In the genomic region with DNA sequence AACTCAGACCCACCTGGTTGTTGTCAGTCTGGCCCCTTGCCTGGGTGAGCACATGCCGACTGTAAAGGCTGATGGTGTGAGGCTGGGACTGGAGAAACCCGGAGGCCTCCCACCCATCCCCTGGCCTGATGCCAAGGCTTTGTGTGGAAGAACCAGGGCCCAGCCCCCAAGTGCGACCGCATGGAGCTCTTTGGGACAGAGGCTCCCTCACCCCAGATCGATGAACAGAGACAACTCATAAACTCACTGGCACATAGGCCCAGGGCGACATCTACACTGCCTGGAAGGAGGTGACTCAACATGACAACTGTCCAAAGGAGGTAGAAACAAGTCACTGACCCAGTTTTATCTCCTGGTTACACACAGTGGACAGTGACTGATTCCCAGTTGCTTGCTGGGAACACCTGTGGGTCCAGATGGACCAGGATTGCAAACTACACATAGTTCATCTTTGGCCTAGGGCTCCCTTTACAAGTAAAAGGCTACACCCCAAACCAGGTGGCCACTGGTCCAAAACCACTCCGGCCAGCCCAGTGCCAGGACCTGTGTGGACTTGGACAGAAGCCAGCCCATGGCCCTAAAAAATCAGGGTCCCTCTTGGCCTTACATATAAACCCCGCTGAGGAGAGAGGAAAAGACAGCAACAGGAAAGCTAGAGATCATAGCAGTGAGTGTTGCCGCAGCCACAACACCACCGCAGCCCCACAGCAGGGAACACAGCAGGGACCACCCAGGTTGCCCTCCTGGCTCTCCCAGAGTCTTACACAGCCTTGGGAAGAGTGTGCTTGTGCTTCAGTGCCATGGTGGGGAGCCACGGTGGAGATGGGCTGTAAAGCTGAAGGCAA, we compare ENCODE assay signal across 9 mouse cellular contexts.
DNase-seq lines count a peak whose midpoint lies in the region; ATAC-seq lines count a peak whose summit lies in the region.
"Had no signal": no experiment of that assay in that cellular context is flagged by ENCODE, and none has a peak within 500 bp of the region (broad histone marks: within the 10 kb centered on the region; RNA-seq: fewer than 3 reads in every experiment).

No protein-coding gene starts in this region.

- ATAC-seq in hindbrain, embryonic 11.5 days (ENCODE audit: low FRiP score) = no peak
- ATAC-seq in midbrain, embryonic 15.5 days (replicated peaks) = 0 out of 2 replicates have a peak, but pooled peaks have one; percentile 11
- no peak for ATAC-seq in midbrain, embryonic 11.5 days (ENCODE audit: low FRiP score)

- WGBS in hindbrain, embryonic 10.5 days = 75% methylated on average over 11 of the region's 11 CpGs
- WGBS in hindbrain, embryonic 11.5 days = 73% methylated on average over 11 of the region's 11 CpGs
- WGBS in midbrain, embryonic 15.5 days = 64% methylated on average over 11 of the region's 11 CpGs
- WGBS in midbrain, embryonic 11.5 days = 70% methylated on average over 11 of the region's 11 CpGs
- WGBS in limb, embryonic 10.5 days = 74% methylated on average over 11 of the region's 11 CpGs

- H3K36me3 ChIP-seq in hindbrain, embryonic 10.5 days = no peaks in the 10 kb centered on the region
- no peaks in the 10 kb centered on the region for H3K36me3 ChIP-seq in hindbrain, embryonic 11.5 days (ENCODE audit: control insufficient read depth, insufficient read depth, low read length)
- no peaks in the 10 kb centered on the region for H3K36me3 ChIP-seq in midbrain, embryonic 15.5 days (replicated peaks)
- no peaks in the 10 kb centered on the region for H3K36me3 ChIP-seq in midbrain, embryonic 11.5 days (ENCODE audit: control insufficient read depth, insufficient read depth, low read length)
- H3K36me3 ChIP-seq in limb, embryonic 10.5 days = no peaks in the 10 kb centered on the region
- H3K36me3 ChIP-seq: neural tube, embryonic 12.5 days had no signal

- H3K9me3 ChIP-seq in hindbrain, embryonic 10.5 days = no peaks in the 10 kb centered on the region
- no peaks in the 10 kb centered on the region for H3K9me3 ChIP-seq in hindbrain, embryonic 11.5 days (ENCODE audit: control insufficient read depth, low read length)
- no peaks in the 10 kb centered on the region for H3K9me3 ChIP-seq in midbrain, embryonic 15.5 days
- H3K9me3 ChIP-seq in midbrain, embryonic 11.5 days (ENCODE audit: control insufficient read depth, low read length) = no peaks in the 10 kb centered on the region
- H3K9me3 ChIP-seq in limb, embryonic 10.5 days (replicated peaks) = no peaks in the 10 kb centered on the region
- H3K9me3 ChIP-seq: neural tube, embryonic 12.5 days had no signal

- H3K4me2 ChIP-seq in hindbrain, embryonic 11.5 days (replicated peaks; ENCODE audit: low read depth, low read length) = no peak overlapping the region
- H3K4me2 ChIP-seq in midbrain, embryonic 15.5 days = no peak overlapping the region
- H3K4me2 ChIP-seq in midbrain, embryonic 11.5 days = no peak overlapping the region
- H3K4me2 ChIP-seq: neural tube, embryonic 12.5 days had no signal

- H3K27ac ChIP-seq in hindbrain, embryonic 10.5 days = 0 out of 2 replicates have a peak overlapping the region, but pooled peaks have one; percentile 46
- H3K27ac ChIP-seq in hindbrain, embryonic 11.5 days (ENCODE audit: low read depth, low read length) = no peak overlapping the region
- no peak overlapping the region for H3K27ac ChIP-seq in midbrain, embryonic 15.5 days
- H3K27ac ChIP-seq in midbrain, embryonic 11.5 days (ENCODE audit: low read depth, low read length) = no peak overlapping the region
- H3K27ac ChIP-seq in limb, embryonic 10.5 days = peak overlapping the region; percentile 42
- H3K27ac ChIP-seq: neural tube, embryonic 12.5 days had no signal

- peaks cover 11% of the 10 kb centered on the region for H3K4me1 ChIP-seq in hindbrain, embryonic 10.5 days (replicated peaks)
- H3K4me1 ChIP-seq in hindbrain, embryonic 11.5 days (replicated peaks; ENCODE audit: control insufficient read depth, insufficient read depth, low read length) = no peaks in the 10 kb centered on the region
- peaks cover 27% of the 10 kb centered on the region for H3K4me1 ChIP-seq in midbrain, embryonic 15.5 days
- no peaks in the 10 kb centered on the region; the same call in 1 of the 2 replicates for H3K4me1 ChIP-seq in midbrain, embryonic 11.5 days (ENCODE audit: control insufficient read depth, insufficient read depth, low read length)
- H3K4me1 ChIP-seq in limb, embryonic 10.5 days = peaks cover 32% of the 10 kb centered on the region

- no peaks in the 10 kb centered on the region for H3K27me3 ChIP-seq in hindbrain, embryonic 10.5 days (ENCODE audit: insufficient read depth, poor library complexity, severe bottlenecking)
- H3K27me3 ChIP-seq in hindbrain, embryonic 11.5 days (ENCODE audit: control insufficient read depth, insufficient read depth, low read length) = no peaks in the 10 kb centered on the region
- no peaks in the 10 kb centered on the region for H3K27me3 ChIP-seq in midbrain, embryonic 15.5 days (replicated peaks)
- no peaks in the 10 kb centered on the region for H3K27me3 ChIP-seq in midbrain, embryonic 11.5 days (ENCODE audit: control insufficient read depth, insufficient read depth, low read length)
- H3K27me3 ChIP-seq in limb, embryonic 10.5 days (ENCODE audit: low read depth, poor library complexity, severe bottlenecking) = no peaks in the 10 kb centered on the region
- H3K27me3 ChIP-seq: neural tube, embryonic 12.5 days had no signal

- no peak overlapping the region for H3K4me3 ChIP-seq in hindbrain, embryonic 10.5 days
- H3K4me3 ChIP-seq in hindbrain, embryonic 11.5 days (ENCODE audit: low read depth, low read length) = no peak overlapping the region
- no peak overlapping the region for H3K4me3 ChIP-seq in midbrain, embryonic 15.5 days
- no peak overlapping the region for H3K4me3 ChIP-seq in midbrain, embryonic 11.5 days (ENCODE audit: low read depth, low read length)
- H3K4me3 ChIP-seq in limb, embryonic 10.5 days = no peak overlapping the region
- H3K4me3 ChIP-seq: neural tube, embryonic 12.5 days had no signal

- no peak overlapping the region for H3K9ac ChIP-seq in hindbrain, embryonic 11.5 days (ENCODE audit: low read depth, low read length)
- H3K9ac ChIP-seq in midbrain, embryonic 15.5 days = no peak overlapping the region
- H3K9ac ChIP-seq in midbrain, embryonic 11.5 days (ENCODE audit: low read length) = no peak overlapping the region
- H3K9ac ChIP-seq: neural tube, embryonic 12.5 days had no signal

- DNase-seq in hindbrain, embryonic 10.5 days (ENCODE audit: low spot score) = no peak
- DNase-seq in hindbrain, embryonic 11.5 days (ENCODE audit: low spot score) = no peak
- no peak for DNase-seq in midbrain, embryonic 11.5 days (ENCODE audit: low spot score, missing footprints)
- peak; percentile 74 for DNase-seq in cerebellum, adult 9-10 months
- DNase-seq in limb, embryonic 10.5 days (ENCODE audit: low spot score) = no peak
- DNase-seq in embryo, embryonic 10.5 days (ENCODE audit: low spot score) = no peak
- no peak for DNase-seq in embryo, embryonic 10 days (ENCODE audit: low spot score)

Comparison
In these comparisons a context has a peak if more than half of its experiments do, and no peak if none do; other contexts are left out.
1. H3K27ac ChIP-seq: peak in hindbrain, embryonic 10.5 days (single experiment) and limb, embryonic 10.5 days (single experiment); none in hindbrain, embryonic 11.5 days (single experiment), midbrain, embryonic 15.5 days (single experiment) and midbrain, embryonic 11.5 days (single experiment).